Mouse (Mus musculus): ENCODE measurements around the gene Sh3rf1. TPM values are rescaled to one million over a fixed set of nuclear protein-coding genes. Genes with fewer than 3 reads are reported as not detected.
A peak's percentile ranks its signal among the peaks of the same experiment; 100 is the strongest.

Gene Sh3rf1
- polyA plus RNA-seq, 1 experiment from 2014 or later = 22.9 TPM

GRCm38 (mm10) chr8:61360362-61360761 is 136.7 kb downstream of the Sh3rf1 start:
- ATAC-seq (peak; percentile 35), DNase-seq (ENCODE audit: low read depth, low spot score) (no peak)
- CTCF ChIA-PET = no interaction called here
- in situ Hi-C loops (cut with MboI; ENCODE audit: low pct_unique_long_range_greater_than_20kb) = no loop called here
- no peak for TF ChIP-seq CTCF (IDR thresholded peaks at IDR 0.05)
- no peaks in the 10 kb centered on the region for H3K27me3 ChIP-seq
- POLR2A ChIA-PET = no interaction called here

- in situ Hi-C loops (cut with MboI; ENCODE audit: low pct_unique_long_range_greater_than_20kb) = no loop called here
- ATAC-seq = no peak
- DNase-seq (ENCODE audit: low read depth, low spot score) = no peak
- ChIA-PET CTCF (no interaction called here), POLR2A (no interaction called here)
- TF ChIP-seq CTCF (IDR thresholded peaks at IDR 0.05) = no peak
- H3K27me3 ChIP-seq = no peaks in the 10 kb centered on the region
Measured at GRCm38 (mm10) chr8:61361476-61361875, 137.8 kb downstream of the Sh3rf1 start.

DNA sequence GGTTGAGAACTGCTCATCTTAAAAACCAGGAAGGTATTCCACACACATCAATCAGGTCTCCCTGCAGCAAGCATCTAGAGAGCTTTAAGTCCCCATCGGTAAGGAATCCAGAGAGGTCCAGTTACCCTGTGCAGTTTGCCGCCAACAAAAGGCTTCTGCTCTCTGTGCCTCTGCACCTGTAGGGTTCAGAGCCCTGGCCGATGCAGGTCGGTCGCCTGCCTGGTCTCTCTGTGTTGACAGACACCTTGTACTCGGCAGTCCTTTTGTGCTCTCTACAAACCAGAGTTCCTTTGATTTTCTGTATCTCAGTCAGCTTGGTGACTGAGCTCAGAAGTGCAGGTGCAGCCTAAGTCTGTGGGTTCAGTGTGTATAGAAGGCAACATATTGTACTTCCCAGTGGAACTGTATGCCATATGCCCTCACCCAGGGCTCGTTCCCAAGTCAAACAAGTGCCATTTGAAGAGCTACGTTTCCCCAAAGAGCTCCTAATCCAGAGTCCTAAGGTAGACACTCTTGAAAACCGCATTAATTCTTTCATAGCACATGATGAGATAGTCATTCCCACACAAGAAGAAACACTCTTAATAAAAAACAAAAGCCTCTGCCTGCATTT is 138.7 kb downstream of the Sh3rf1 start:
- no peak for TF ChIP-seq CTCF (IDR thresholded peaks at IDR 0.05)
- ChIA-PET POLR2A (no interaction called here), CTCF (interaction anchor here (1.5 kb wide), 1 partner anchor 287 kb away, joined by 3 read pairs; no protein-coding TSS in a partner anchor)
- ATAC-seq (no peak), DNase-seq (ENCODE audit: low read depth, low spot score) (no peak)
- in situ Hi-C loops (cut with MboI; ENCODE audit: low pct_unique_long_range_greater_than_20kb) = no loop called here
- H3K27me3 ChIP-seq = no peaks in the 10 kb centered on the region

- POLR2A ChIA-PET = no interaction called here
- TF ChIP-seq CTCF (IDR thresholded peaks at IDR 0.05) = no peak
- ATAC-seq (no peak), DNase-seq (ENCODE audit: low read depth, low spot score) (no peak)
- in situ Hi-C loops (cut with MboI; ENCODE audit: low pct_unique_long_range_greater_than_20kb) = no loop called here
- H3K27me3 ChIP-seq = no peaks in the 10 kb centered on the region
- CTCF ChIA-PET = no interaction called here
Measured at GRCm38 (mm10) chr8:61373303-61373702, 149.6 kb downstream of the Sh3rf1 start.

- ATAC-seq = no peak
- no peak for TF ChIP-seq CTCF (IDR thresholded peaks at IDR 0.05)
- ChIA-PET CTCF (no interaction called here), POLR2A (interaction anchor here (0.6 kb wide), 2 partner anchors 75 to 103 kb away, joined by 3 to 8 read pairs; no protein-coding TSS in a partner anchor)
- no peaks in the 10 kb centered on the region for H3K27me3 ChIP-seq
- DNase-seq (ENCODE audit: low read depth, low spot score) = no peak
- in situ Hi-C loops (cut with MboI; ENCODE audit: low pct_unique_long_range_greater_than_20kb) = no loop called here
Measured at GRCm38 (mm10) chr8:61374059-61374755, 150.5 kb downstream of the Sh3rf1 start.

DNA sequence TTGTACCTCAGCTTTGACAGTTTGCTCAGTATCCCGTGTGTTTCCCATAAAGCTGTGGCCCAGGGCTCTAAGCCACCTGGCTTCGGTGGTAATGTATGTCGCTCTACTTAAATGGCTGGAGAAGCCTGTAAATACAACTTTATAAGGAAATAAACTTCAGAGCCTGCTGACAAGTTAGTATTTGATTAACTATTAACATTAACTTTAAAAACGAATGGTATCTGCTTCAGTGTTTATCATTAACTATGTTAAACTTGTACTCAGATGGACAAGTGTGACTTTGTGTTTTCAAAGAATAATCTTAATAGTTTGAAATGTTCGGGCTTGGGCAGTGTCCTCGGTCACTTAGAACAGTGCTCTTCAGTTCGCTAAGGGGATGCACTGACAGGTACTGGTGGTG is 151.5 kb downstream of the Sh3rf1 start:
- in situ Hi-C loops (cut with MboI; ENCODE audit: low pct_unique_long_range_greater_than_20kb) = loop anchor here (5.0 kb wide), 1 partner anchor 298 kb away; no protein-coding TSS in a partner anchor
- TF ChIP-seq CTCF (IDR thresholded peaks at IDR 0.05) = no peak
- ChIA-PET CTCF (no interaction called here), POLR2A (no interaction called here)
- ATAC-seq (no peak), DNase-seq (ENCODE audit: low read depth, low spot score) (no peak)
- H3K27me3 ChIP-seq = no peaks in the 10 kb centered on the region

DNA sequence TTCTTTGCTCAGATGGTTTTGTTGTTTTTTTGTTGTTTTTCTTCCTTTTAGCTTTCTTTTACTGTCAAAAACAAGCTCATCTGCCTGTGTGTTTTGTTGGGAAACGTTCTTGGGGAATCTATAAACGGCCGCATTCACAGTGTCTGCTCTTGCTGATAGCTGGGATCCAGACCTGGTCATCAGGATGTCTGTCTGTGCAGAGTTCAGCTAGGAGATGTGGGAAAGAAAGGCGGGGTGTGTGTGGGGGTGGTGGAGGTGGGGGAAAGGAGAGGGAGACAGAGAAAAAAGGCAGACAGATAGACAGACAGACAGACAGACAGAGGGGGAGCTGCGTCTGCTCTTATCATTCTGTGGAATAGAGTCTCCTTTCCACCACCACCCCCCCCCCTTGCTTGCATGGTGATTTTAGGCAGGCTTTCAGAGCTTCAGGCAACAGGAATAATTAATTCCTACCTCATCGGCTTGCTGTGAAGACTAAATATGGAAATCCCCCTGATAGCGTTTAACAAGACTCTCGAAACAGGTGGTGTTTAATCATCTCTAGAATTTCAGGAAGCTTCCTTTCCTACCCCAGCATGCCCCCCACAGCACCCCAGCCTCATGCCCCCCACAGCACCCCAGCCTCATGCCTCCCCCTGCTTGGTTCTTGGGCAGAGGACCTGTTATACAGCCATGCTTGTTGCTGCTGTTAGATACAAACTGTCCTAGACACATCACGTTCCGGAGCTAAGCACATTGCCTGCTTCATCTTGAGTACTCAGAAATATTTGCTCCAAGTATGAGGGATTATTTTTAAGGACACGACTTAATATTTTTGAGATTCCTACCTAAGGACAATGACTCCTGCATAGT is 155.4 kb downstream of the Sh3rf1 start:
- no peak for TF ChIP-seq CTCF (IDR thresholded peaks at IDR 0.05)
- in situ Hi-C loops (cut with MboI; ENCODE audit: low pct_unique_long_range_greater_than_20kb) = loop anchor here (5.0 kb wide), 1 partner anchor 302 kb away; no protein-coding TSS in a partner anchor
- ATAC-seq (peak; percentile 82), DNase-seq (ENCODE audit: low read depth, low spot score) (no peak)
- H3K27me3 ChIP-seq = no peaks in the 10 kb centered on the region
- ChIA-PET CTCF (interaction anchor here (1.2 to 2.1 kb wide), 2 partner anchors 29 to 154 kb away, joined by 4 to 5 read pairs; no protein-coding TSS in a partner anchor), POLR2A (interaction anchor here (0.6 to 0.8 kb wide), 5 partner anchors 10 to 569 kb away, joined by 3 to 6 read pairs (median 4); no protein-coding TSS in a partner anchor)

DNA sequence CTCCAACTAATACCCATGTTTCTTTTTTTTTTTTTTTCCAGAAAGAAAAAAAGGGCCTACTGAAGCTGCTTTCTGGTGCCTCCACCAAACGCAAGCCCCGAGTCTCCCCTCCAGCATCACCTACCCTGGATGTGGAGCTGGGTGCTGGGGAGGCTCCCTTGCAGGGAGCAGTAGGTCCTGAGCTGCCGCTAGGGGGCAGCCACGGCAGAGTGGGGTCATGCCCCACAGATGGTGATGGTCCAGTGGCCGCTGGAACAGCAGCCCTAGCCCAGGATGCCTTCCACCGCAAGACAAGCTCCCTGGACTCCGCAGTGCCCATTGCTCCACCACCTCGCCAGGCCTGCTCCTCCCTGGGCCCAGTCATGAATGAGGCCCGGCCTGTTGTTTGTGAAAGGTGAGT is 160.9 kb downstream of the Sh3rf1 start:
- no peaks in the 10 kb centered on the region for H3K27me3 ChIP-seq
- peak; percentile 47 for TF ChIP-seq CTCF (IDR thresholded peaks at IDR 0.05)
- ChIA-PET CTCF (no interaction called here), POLR2A (interaction anchor here (0.7 kb wide), 1 partner anchor 262 kb away, joined by 4 read pairs; no protein-coding TSS in a partner anchor)
- DNase-seq (ENCODE audit: low read depth, low spot score) (no peak), ATAC-seq (no peak)
- in situ Hi-C loops (cut with MboI; ENCODE audit: low pct_unique_long_range_greater_than_20kb) = loop anchor here (5.0 kb wide), 2 partner anchors 98 to 157 kb away; no protein-coding TSS in a partner anchor

DNA sequence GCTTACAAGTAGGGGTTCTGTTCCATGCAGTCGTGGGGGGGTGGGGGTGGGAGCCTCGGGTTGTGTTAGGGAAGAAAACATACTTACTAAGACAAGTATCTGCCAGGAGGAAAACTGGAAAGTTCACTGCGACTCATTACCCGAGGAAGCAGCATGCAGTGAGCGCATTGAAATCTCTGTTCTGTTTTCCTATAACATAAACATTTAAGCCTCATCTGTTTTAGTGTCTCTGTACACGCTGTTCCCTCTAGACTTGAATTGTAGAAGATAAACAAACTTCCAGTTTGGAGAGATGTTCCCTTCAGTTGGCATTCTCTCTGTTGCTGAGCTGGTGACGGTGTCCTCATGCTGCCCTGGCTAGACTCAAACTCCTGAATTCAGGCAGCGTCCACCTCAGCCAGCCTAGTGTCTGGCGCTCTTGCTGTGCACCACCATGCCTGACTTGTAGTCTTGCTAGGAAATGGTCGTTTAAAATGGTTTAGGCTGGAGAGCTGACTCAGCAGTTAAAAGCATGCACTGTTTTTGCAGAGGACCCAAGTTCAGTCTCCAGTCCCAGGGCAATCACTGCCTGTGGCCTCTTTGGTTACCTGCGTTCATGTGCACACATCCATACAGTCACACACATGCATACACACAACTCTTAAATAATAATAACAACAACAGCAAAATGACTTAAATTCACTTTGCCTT is 162.0 kb downstream of the Sh3rf1 start:
- in situ Hi-C loops (cut with MboI; ENCODE audit: low pct_unique_long_range_greater_than_20kb) = no loop called here
- POLR2A ChIA-PET = no interaction called here
- ATAC-seq = no peak
- no peak for TF ChIP-seq CTCF (IDR thresholded peaks at IDR 0.05)
- no peaks in the 10 kb centered on the region for H3K27me3 ChIP-seq
- CTCF ChIA-PET = interaction anchor here (0.6 to 1.6 kb wide), 5 partner anchors 13 to 163 kb away, joined by 3 to 4 read pairs (median 3); no protein-coding TSS in a partner anchor
- DNase-seq (ENCODE audit: low read depth, low spot score) = no peak

DNA sequence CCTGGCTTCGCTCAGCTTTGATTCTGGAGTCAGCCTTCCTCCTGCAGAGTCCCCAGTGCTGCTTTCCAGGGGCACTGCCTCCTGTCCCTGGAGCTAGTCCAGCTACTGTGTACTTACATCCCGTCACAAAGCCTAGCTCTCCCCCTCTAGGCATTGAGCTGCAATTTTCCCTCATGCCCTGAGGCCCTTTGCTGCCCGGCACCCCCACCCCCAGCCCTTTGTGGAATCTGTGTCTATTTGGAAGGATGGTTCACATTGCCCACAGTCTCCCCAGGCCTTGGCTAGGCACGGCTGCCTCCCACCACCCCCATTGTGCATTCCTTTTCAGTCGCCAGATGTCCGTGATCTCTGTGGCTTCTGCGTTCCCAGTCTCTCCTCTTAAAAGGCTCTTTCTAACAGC is 163.0 kb downstream of the Sh3rf1 start:
- no peaks in the 10 kb centered on the region for H3K27me3 ChIP-seq
- CTCF ChIA-PET = interaction anchor here (0.7 to 1.6 kb wide), 8 partner anchors 9 to 129 kb away, joined by 3 to 4 read pairs (median 3); no protein-coding TSS in a partner anchor
- DNase-seq (ENCODE audit: low read depth, low spot score) = peak; percentile 73
- TF ChIP-seq CTCF (IDR thresholded peaks at IDR 0.05) = no peak
- POLR2A ChIA-PET = no interaction called here
- in situ Hi-C loops (cut with MboI; ENCODE audit: low pct_unique_long_range_greater_than_20kb) = no loop called here
- peak; percentile 86 for ATAC-seq
